Mouse (Mus musculus): ENCODE measurements around the gene Smn1.
"Not testable (repeated sequence)": the region's sequence is repeated elsewhere in the genome, so short reads cannot be mapped to it uniquely, and the experiment has no call there.

Gene Smn1

DNA sequence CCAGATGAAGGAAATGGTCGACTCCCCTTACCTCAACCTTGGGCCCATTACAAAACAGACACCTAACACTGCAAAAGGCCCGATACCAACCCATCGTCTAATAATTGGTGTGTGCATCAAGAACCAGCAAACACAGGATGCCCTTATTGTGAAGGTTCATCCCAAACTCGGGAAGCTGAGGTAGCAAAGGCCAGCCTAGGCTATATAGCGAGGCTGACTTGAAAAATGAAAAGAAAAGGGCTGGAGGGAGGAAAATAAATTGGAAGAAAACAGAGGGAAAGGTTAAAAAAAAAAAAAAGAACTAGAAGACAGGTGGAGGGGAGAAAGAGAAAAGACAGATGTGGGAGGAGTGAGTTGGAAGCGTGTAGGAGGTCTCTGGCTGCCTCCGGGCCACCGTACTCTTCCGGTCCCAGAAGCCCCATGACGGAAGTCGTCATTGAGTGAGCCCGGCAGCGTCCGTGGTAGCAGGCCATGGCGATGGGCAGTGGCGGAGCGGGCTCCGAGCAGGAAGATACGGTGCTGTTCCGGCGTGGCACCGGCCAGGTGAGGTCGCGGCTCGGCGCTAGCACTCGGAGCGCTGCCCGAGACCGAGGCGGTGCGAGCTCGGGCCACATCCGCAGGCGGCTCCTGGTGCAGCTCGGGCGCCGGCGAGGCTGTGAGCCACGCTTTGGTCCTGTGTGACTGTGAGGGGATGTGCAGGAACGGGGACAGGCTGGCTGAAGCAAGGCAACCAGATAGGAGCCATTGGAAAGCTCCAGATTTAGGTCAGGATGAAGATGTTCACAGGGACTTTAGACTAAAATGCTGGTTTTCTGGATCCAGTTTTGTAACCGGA, at the start of gene Smn1:
Smn1 (plus strand) TSS at position 430 of the 835 bp plus-strand sequence.
- peak; percentile 86 for DNase-seq (ENCODE audit: low spot score)

DNA sequence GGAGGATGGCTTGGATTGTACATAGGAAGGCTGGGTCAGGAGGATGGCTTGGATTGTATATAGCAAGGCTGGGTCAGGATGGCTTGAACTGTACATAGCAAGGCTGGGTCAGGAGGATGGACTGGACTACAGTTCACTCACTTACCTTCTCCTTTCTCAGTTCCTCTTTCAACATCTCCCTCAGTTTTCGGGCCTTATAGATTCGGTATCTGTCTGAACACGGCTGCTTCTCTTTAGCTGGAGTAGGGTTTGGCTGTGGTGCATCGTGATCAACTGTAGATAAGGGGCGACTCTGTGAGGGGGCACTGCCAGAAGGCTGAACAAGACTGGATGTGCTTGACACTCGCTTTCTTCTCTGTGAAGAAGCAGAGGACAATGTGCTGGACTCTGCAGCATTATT, 25.8 kb upstream of the Smn1 start:
- no peak for DNase-seq (ENCODE audit: low spot score)

GRCm38 (mm10) chr13:100103052-100103658, 21.5 kb upstream of the Smn1 start:
- DNase-seq (ENCODE audit: low spot score), result no peak

DNA sequence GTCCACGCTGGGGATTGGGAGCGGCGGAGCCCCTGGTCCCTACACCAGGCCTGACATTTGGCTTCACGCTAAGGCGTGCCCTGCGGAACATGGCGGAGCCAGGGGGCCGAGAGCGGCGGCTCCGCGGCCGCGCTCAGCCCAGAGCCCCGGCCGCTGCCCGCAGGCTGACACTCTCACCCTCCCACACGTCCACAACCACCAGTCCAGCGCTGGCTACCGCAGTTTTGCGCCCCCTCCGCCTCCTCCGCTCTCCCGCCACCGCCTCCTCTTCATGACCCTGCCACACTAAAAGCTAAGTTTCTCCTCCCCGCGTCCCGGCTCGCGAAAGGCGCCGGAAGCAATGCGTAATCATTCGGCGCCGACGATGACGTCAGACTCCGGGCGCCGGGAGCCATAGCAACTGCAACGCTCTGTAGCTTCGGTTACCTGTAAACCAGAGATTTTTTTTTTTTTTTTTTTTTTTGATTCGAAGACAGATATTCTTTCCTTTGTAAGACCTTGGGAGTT, 20.9 kb upstream of the Smn1 start, which contains the start of gene Bdp1:
Bdp1 (minus strand) TSS at position 323 of the 507 bp plus-strand sequence.
- DNase-seq (ENCODE audit: low spot score), result peak; percentile 93

DNA sequence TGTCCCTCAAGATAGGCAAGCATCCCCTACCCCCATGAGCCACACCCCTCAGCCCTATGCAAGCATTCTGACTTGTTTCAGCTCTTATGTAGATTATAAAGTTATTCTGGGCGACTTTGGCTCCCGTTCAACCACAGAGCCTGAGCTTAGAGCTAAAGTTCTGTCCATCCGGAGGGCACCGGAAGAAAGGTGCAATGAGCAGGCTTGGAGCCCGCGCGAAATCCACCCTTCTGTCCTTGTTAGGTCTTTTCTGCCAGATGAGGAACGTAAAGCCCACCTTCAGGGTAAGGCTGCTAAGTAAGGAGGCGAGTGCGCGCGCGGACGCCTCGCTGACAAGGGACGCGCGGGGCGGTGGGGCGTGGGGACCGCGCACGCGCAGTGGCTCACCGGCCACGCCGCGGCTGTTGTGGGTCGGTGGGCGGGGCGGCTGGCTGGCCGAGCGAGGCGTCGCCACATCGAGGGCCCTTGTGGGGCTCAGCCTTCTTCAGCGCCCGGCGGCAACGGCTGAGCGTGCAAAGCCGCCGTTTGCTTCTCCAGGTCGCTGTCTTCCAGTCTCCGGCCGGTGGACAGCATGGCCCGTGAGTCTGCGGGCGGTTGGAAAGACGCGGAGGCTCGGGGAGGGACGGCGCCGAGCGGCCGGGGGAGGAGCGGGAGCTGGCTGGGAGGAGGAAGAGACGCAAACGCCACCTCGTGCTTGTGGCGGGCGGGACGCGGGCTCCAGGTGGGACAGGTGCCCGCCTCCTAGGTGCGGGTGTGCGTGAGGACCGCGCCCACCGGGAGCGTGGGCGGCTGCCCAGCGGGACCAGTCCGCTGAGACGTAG, 16.8 kb upstream of the Smn1 start, which contains the start of gene Serf1:
Serf1 (plus strand) TSS at position 361 of the 821 bp plus-strand sequence.
- peak; percentile 53 for DNase-seq (ENCODE audit: low spot score)

DNA sequence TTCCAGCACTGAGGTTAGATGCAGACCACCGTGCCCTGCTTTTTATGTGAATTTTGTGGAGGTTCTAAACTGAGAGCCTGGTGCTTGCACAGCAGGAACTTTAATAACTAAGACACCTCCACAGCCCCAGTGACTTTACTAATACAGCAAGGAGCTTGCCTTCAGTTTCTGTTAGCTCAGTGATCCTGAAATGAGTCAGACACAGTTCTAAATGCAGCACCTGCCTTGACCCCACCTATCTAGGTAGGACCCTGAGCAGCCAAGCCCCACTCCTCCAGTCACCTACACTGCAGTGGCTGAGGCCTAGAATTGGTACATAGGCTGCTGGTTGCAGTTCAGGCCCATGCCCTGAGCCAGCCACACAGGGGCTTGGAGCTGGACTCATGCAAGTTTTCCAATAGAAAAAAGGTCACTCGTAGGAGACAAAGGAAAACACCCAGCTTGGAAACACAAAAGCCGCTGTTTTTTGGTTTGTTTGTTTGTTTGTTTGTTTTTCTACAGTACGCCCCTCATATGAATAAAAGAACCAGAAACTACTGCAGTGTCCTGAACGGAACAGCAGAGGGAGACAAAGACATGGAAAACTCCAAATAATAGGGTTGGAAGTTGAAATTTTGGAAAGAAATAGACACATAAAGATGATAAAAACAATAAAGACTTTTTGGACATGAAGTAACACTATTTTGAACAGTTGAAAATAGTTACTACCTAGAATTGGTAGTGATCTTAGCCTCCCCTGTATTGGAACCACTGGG, 12.3 kb upstream of the Smn1 start:
- no peak for DNase-seq (ENCODE audit: low spot score)

DNA sequence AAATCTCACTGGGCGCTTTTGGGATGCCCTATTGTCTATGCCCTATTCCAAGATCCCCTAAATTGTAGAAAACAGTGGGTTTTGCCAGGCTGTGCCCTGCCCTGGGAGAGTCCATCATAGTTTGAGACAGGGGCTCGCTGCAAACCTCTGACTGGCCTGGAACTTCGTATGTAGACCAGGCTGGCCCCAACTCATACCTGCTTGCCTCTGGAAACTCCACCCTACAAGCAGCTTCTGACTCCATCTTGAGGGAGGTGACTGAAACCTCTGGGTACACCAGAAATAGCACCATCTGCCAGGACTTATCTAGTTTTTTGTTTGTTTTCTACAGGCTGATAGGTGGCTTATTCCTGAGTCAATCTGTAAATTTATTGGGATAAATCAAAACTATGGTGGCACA, 682 bp upstream of the Smn1 start:
- no peak for DNase-seq (ENCODE audit: low spot score)

DNA sequence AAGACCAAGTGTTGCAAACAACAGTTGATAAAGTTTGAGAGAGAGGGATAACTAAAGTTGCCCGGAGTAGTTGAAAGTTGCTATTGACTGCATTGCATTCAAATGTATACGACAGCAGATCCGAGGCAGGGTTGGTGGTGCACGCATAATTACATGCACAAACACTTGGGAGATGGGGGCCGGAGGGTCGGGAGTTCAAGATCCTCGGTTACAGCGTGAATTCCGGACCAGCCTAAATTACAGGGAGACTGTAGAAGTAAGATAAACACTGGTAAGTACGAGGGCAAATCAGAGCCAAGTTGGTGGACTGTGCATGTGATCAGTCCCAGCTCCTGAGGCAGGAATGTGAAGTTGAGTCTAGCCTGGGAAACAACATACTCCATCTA, 599 bp downstream of the Smn1 start:
- no peak for DNase-seq (ENCODE audit: low spot score)

DNA sequence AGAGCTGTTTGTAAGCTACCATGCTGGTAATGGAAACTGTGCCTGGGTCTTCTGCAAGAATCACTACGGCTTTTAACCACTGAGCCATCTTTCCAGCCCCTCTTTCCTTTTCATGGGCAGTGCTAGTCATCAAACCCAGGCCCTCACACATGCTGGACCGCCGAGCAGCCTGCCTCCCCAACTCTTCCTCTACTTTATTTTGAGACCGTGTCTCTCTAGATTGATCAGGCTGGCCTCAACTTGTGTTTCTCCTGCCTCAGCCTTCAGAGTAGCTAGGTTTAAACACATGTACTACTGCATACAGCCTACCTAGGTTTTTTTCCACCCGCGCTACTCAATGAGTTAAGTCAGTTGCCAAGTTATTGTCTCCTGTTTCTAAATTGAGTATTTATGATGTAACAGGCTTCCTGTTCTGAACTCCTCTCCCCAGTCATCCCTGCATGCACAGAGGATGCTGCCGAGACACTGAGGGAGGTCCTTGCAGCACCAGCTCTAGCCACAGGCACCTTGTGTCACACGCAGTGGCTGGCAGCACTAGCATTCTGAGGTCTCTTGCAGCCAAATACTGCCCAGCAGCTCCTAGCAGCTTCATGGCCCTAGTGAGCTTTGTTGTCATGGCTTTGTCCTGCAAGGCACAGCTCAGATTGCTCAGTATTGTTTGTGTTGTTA, 17.1 kb downstream of the Smn1 start:
- DNase-seq (ENCODE audit: low spot score), result no peak

DNA sequence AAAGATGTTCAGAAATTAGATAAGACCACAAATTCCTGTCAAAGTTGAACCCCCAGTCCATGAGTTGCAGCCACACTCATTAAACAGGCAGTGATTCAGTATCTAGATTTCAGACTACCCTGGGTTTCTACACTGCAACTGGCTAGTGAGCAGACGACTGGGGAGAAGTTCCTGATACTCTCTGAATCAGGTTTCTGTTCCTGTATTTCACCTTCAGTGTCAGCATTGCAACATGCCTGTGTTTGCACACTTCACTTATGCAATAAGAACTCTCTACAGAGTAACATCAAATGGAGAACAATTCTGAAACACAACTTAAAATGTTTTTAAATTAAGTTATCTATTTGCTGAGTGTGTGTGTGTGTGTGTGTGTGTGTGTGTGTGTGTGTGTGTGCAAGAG, 28.0 kb downstream of the Smn1 start:
- DNase-seq (ENCODE audit: low spot score), result no peak

- DNase-seq (ENCODE audit: low spot score), result no peak
Measured at GRCm38 (mm10) chr13:100156624-100157023, 32.0 kb downstream of the Smn1 start.

DNA sequence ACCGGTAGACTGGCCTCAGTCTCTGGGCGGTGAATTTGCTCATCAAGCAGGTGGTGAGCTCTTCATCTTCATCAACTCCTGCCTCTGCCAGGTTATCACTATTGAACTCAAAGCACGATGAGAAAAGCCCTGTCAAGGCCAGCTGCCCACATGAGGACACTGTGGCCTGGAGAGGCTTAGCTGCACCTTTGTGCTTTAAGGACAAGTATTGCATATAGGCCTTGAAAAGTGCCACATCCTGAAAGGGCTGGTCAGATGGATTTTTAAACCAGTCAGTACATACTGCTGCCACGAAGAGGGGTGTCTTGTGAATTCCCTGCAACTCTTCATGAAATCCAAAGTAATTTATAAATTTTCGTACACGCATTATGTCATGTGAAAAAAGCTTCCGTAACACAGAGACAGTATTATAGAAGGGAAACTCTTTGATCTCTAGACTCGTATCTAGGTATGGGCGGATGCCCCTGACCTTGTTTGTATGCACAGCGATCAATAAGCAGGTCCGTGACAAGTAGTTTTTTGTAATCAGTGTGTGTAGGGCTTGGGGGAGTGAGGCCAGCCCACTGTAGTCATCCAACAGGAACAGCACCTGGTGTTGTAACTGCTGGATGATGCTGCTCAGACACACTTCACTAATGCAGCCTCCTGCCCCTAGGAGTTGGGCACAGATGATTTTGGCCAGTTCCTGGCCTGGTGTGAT, 36.7 kb downstream of the Smn1 start:
- DNase-seq (ENCODE audit: low spot score), result not testable (repeated sequence)

DNA sequence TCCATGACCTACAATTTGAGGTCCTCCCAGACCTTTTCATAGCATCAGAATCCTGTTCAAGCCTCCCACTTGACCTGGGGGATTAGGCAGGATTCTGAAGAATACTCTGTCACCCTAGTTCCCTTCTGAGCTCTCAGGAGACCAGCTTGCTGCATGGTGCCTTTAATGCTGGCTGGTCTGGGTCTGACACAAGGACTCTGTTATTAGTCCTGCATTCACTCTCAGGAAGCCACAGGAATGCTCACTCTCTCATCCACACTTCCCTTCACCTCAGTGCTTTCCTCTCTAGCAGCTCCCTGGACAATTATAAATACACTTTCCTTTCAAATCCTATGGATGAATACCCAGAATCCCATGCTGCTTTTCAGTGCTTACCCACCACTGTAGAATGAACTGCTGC, 37.8 kb downstream of the Smn1 start:
- not testable (repeated sequence) for DNase-seq (ENCODE audit: low spot score)

- DNase-seq (ENCODE audit: low spot score), result not testable (repeated sequence)
Measured at GRCm38 (mm10) chr13:100166378-100166777, 41.7 kb downstream of the Smn1 start.

DNA sequence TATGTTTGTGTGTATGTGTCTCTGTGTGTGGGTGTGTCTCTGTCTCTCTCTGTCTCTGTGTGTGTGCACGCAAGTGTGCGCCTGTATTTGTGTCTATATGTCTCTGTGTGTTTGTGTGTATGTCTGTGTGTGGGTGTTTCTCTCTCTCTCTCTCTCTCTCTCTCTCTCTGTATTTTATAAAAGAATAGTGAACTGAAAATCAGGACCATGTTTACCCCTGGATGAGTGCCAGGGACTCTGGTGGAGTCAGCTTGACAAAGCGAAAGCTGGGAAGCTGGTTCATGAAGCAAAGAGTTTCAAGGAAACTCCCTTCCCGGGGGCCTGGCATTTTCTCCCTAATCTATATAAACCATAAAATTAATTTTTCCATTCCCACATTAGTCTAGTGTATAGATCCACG, 49.7 kb downstream of the Smn1 start:
- DNase-seq (ENCODE audit: low spot score), result not testable (repeated sequence)

- not testable (repeated sequence) for DNase-seq (ENCODE audit: low spot score)
Measured at GRCm38 (mm10) chr13:100183111-100183510, 58.5 kb downstream of the Smn1 start.

Data from T-cell, adult 2 months (primary cell).